Mouse (Mus musculus): Measurements from ENCODE around the gene Foxn4. TPM values are rescaled to one million over a fixed set of nuclear protein-coding genes. Genes with fewer than 3 reads are reported as not detected.

Gene Foxn4
- not detected for total RNA-seq (2021)

- intact Hi-C loops (cut with DNase I) = no loop called here
- DNase-seq (ENCODE audit: extremely low spot score in 1 of 2, low spot score in 2 of 2) = no peak
These were observed at the start of gene Foxn4 for GRCm38 (mm10) chr5:114273693-114274402. Foxn4 (minus strand) TSS chr5:114273807.

GRCm38 (mm10) chr5:114323105-114323790 is 49.6 kb upstream of the Foxn4 start:
- intact Hi-C loops (cut with DNase I) = no loop called here
- DNase-seq (ENCODE audit: extremely low spot score in 1 of 2, low spot score in 2 of 2) = no peak

- no peak for DNase-seq (ENCODE audit: extremely low spot score in 1 of 2, low spot score in 2 of 2)
- intact Hi-C loops (cut with DNase I) = loop anchor here (2.0 to 10.0 kb wide), 2 partner anchors 61 to 145 kb away; no protein-coding TSS in a partner anchor
These were observed 36.1 kb upstream of the Foxn4 start for GRCm38 (mm10) chr5:114309680-114310036.

- intact Hi-C loops (cut with DNase I) = loop anchor here (2.0 to 10.0 kb wide), 2 partner anchors 60 to 144 kb away; no protein-coding TSS in a partner anchor
- DNase-seq (ENCODE audit: extremely low spot score in 1 of 2, low spot score in 2 of 2) = no peak
These were observed 35.4 kb upstream of the Foxn4 start for GRCm38 (mm10) chr5:114308765-114309679.

GRCm38 (mm10) chr5:114306496-114306895 is 32.9 kb upstream of the Foxn4 start:
- no peak for DNase-seq (ENCODE audit: extremely low spot score in 1 of 2, low spot score in 2 of 2)
- intact Hi-C loops (cut with DNase I) = loop anchor here (10.0 kb wide), 1 partner anchor 142 kb away; no protein-coding TSS in a partner anchor

GRCm38 (mm10) chr5:114303166-114303565 is 29.6 kb upstream of the Foxn4 start:
- DNase-seq (ENCODE audit: extremely low spot score in 1 of 2, low spot score in 2 of 2) = no peak
- intact Hi-C loops (cut with DNase I) = loop anchor here (10.0 kb wide), 1 partner anchor 138 kb away; no protein-coding TSS in a partner anchor

GRCm38 (mm10) chr5:114299883-114300610 is 26.4 kb upstream of the Foxn4 start:
- no peak for DNase-seq (ENCODE audit: extremely low spot score in 1 of 2, low spot score in 2 of 2)
- intact Hi-C loops (cut with DNase I) = loop anchor here (10.0 kb wide), 1 partner anchor 135 kb away; no protein-coding TSS in a partner anchor

GRCm38 (mm10) chr5:114299156-114299855 is 25.7 kb upstream of the Foxn4 start:
- intact Hi-C loops (cut with DNase I) = no loop called here
- DNase-seq (ENCODE audit: extremely low spot score in 1 of 2, low spot score in 2 of 2) = no peak

- no peak for DNase-seq (ENCODE audit: extremely low spot score in 1 of 2, low spot score in 2 of 2)
These were observed 24.7 kb upstream of the Foxn4 start for GRCm38 (mm10) chr5:114298212-114298894.

GRCm38 (mm10) chr5:114296693-114297631 is 23.4 kb upstream of the Foxn4 start:
- DNase-seq (ENCODE audit: extremely low spot score in 1 of 2, low spot score in 2 of 2) = no peak
- intact Hi-C loops (cut with DNase I) = no loop called here

More at GRCm38 (mm10) chr5:114298212-114298894, 24.7 kb upstream of the Foxn4 start:
- intact Hi-C loops (cut with DNase I) = no loop called here

GRCm38 (mm10) chr5:114290004-114290403 is 16.4 kb upstream of the Foxn4 start:
- DNase-seq (ENCODE audit: extremely low spot score in 1 of 2, low spot score in 2 of 2) = peak in 1 of 2 experiments; percentile 11
- intact Hi-C loops (cut with DNase I) = no loop called here

GRCm38 (mm10) chr5:114288874-114289273 is 15.3 kb upstream of the Foxn4 start, which contains the start of gene Myo1h:
Myo1h (plus strand) TSS chr5:114289166.
- intact Hi-C loops (cut with DNase I) = no loop called here
- DNase-seq (ENCODE audit: extremely low spot score in 1 of 2, low spot score in 2 of 2) = no peak

GRCm38 (mm10) chr5:114288396-114288795 is 14.8 kb upstream of the Foxn4 start:
- intact Hi-C loops (cut with DNase I) = no loop called here
- DNase-seq (ENCODE audit: extremely low spot score in 1 of 2, low spot score in 2 of 2) = no peak

- intact Hi-C loops (cut with DNase I) = no loop called here
- no peak for DNase-seq (ENCODE audit: extremely low spot score in 1 of 2, low spot score in 2 of 2)
These were observed 13.4 kb upstream of the Foxn4 start for GRCm38 (mm10) chr5:114286872-114287571.

GRCm38 (mm10) chr5:114286102-114286501 is 12.5 kb upstream of the Foxn4 start:
- intact Hi-C loops (cut with DNase I) = no loop called here
- DNase-seq (ENCODE audit: extremely low spot score in 1 of 2, low spot score in 2 of 2) = no peak

GRCm38 (mm10) chr5:114285398-114285700 is 11.7 kb upstream of the Foxn4 start:
- peak in 1 of 2 experiments; percentile 5 for DNase-seq (ENCODE audit: extremely low spot score in 1 of 2, low spot score in 2 of 2)
- intact Hi-C loops (cut with DNase I) = no loop called here

Measured in left cerebral cortex, postnatal 10 days (tissue).